Mouse (Mus musculus): ENCODE measurements around the gene A3galt2. TPM values are rescaled to one million over a fixed set of nuclear protein-coding genes. Genes with fewer than 3 reads are reported as not detected.

Gene A3galt2
- polyA plus RNA-seq (2015; fragmentation: Nextera tagmentation; extraction: Ambion mirVana) = 0.10 TPM in 2 replicates

DNA sequence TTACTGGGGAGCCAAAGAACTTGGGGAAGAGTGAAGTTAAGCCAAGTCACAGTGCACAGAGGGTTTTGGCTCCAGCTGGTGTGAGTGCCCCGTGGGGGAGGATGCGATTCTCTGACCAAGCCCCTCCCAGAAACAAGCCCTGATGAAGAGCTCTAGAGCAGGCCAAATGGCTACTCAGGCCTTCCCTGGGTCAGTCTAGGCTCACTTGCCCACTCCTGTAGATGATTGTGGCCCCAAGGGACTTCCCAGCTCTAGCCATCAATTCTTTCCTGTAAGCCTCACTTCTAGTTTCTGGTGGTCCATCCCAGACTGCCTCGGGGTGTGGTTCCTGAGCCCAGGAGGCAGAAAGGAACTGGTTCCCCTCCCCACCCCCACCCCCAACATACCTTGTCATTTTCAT is at the start of gene A3galt2:
TSS of gene A3galt2 (plus strand) at position 301 of the 400 bp plus-strand sequence.
- H3K27ac ChIP-seq (ENCODE audit: low read length) = no peak within 1 kb of the TSS
- no peaks in the 10 kb centered on the region for H3K4me1 ChIP-seq (ENCODE audit: control insufficient read depth, insufficient read depth, low read length)
- H3K36me3 ChIP-seq (ENCODE audit: control insufficient read depth, insufficient read depth, low read length) = peaks cover 19% of the 10 kb centered on the region
- no peaks in the 10 kb centered on the region for H3K27me3 ChIP-seq (ENCODE audit: control insufficient read depth, insufficient read depth, low read length)
- ATAC-seq (ENCODE audit: insufficient read depth, low FRiP score) = no peak
- no peak within 1 kb of the TSS for H3K4me2 ChIP-seq (ENCODE audit: low read depth, low read length)
- 51% methylated on average over 3 of the region's 3 CpGs for WGBS
- no peak within 1 kb of the TSS for H3K9ac ChIP-seq (ENCODE audit: low read length)
- H3K4me3 ChIP-seq (replicated peaks; ENCODE audit: low read length) = no peak within 1 kb of the TSS
- H3K9me3 ChIP-seq (replicated peaks; ENCODE audit: control insufficient read depth, low read length) = no peaks in the 10 kb centered on the region

DNA sequence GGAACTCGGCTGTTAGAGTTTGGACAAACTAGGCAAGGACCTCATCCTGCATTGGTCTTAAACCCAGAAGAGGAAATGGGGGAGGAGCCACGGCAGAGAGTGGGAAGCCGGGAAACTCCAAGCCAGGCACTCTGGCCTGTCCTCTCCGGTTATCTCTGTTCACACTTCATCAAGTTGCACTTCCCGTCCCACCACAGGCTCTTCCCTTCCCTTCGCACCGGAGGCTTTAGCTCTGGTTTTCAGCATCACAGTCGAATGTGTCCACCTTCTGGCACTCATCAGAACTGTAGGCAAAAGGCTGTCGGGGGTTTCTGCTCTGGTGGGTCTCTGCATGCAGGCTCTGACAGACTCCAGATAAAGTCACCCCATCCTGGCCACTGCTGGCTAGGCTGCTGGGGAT is 48.5 kb upstream of the A3galt2 start:
- Histone ChIP-seq H3K36me3 (ENCODE audit: control insufficient read depth, insufficient read depth, low read length) (no peaks in the 10 kb centered on the region), H3K9ac (ENCODE audit: low read length) (no peak overlapping the region), H3K4me1 (ENCODE audit: control insufficient read depth, insufficient read depth, low read length) (peaks cover 5% of the 10 kb centered on the region; the same call in 1 of the 2 replicates), H3K4me3 (replicated peaks; ENCODE audit: low read length) (no peak overlapping the region), H3K4me2 (ENCODE audit: low read depth, low read length) (no peak overlapping the region), H3K9me3 (replicated peaks; ENCODE audit: control insufficient read depth, low read length) (no peaks in the 10 kb centered on the region), H3K27ac (ENCODE audit: low read length) (no peak overlapping the region), H3K27me3 (ENCODE audit: control insufficient read depth, insufficient read depth, low read length) (no peaks in the 10 kb centered on the region)
- peak; percentile 34; the same call in 1 of the 2 replicates for ATAC-seq (ENCODE audit: insufficient read depth, low FRiP score)
- WGBS = 11% methylated on average over 9 of the region's 9 CpGs

DNA sequence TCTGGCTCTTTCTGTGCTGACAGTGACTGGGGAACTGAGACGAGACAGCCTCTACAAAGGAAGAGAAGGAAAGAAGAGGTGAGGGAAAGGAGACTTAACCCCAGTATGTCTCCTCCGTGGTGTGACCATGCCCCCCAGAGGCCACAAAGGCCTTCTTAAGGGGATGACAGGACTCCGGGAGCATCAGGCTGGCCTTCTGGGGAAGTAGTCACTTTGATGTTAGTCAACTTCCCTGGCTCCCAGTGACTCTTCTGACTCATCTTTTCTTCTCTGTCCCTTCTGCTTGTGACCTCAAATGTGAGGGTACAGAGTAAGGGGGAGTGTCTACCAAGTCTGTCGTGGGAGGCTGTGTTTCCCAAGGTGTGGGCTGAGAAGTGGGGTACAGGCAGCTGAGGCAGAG is 47.8 kb upstream of the A3galt2 start:
- ATAC-seq (ENCODE audit: insufficient read depth, low FRiP score) = no peak
- H3K4me3 ChIP-seq (replicated peaks; ENCODE audit: low read length) = no peak overlapping the region
- H3K9ac ChIP-seq (ENCODE audit: low read length) = no peak overlapping the region
- H3K27ac ChIP-seq (ENCODE audit: low read length) = no peak overlapping the region
- H3K4me2 ChIP-seq (ENCODE audit: low read depth, low read length) = no peak overlapping the region
- no peaks in the 10 kb centered on the region for H3K9me3 ChIP-seq (replicated peaks; ENCODE audit: control insufficient read depth, low read length)
- WGBS = 58% methylated on average over 4 of the region's 4 CpGs
- H3K27me3 ChIP-seq (ENCODE audit: control insufficient read depth, insufficient read depth, low read length) = no peaks in the 10 kb centered on the region
- no peaks in the 10 kb centered on the region for H3K36me3 ChIP-seq (ENCODE audit: control insufficient read depth, insufficient read depth, low read length)
- H3K4me1 ChIP-seq (ENCODE audit: control insufficient read depth, insufficient read depth, low read length) = peaks cover 13% of the 10 kb centered on the region

DNA sequence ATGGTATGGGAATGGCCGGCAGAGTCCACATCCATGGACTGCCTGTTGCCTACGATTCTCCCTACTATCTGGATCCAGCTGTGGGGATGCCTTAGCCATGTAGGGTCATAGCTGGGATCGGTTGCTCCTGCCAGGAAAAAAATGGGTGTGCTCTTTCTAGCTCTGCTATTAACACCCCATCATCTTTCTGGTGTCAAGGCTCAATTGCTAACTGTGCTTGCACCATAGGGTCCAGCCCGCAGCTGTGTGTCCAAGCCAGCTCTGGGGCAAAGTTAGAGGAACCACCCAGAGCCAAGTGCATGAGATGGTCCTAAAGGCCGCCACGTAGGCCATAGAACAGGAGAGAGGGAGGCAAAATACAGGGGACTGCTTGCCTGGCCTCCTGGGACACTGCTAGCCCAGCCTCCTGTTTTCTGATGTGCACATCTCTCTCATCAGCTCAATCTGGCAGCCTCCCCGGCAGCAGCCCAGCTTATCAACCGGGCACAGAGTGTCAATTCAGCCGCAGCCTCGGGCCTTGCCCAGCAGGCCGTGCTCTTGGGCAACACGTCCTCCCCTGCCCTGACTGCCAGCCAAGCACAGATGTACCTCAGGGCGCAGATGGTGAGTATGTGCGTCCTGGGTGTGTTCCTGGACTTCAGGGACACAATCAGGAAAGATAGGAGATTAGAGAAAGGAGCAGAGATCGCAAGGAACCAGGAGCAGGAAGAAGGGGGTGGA is 45.9 kb upstream of the A3galt2 start:
- H3K4me1 ChIP-seq (ENCODE audit: control insufficient read depth, insufficient read depth, low read length) = peaks cover 15% of the 10 kb centered on the region
- H3K27me3 ChIP-seq (ENCODE audit: control insufficient read depth, insufficient read depth, low read length) = no peaks in the 10 kb centered on the region
- H3K4me2 ChIP-seq (ENCODE audit: low read depth, low read length) = no peak overlapping the region
- no peak for ATAC-seq (ENCODE audit: insufficient read depth, low FRiP score)
- H3K9ac ChIP-seq (ENCODE audit: low read length) = no peak overlapping the region
- 81% methylated on average over 15 of the region's 15 CpGs for WGBS
- H3K4me3 ChIP-seq (replicated peaks; ENCODE audit: low read length) = no peak overlapping the region
- no peak overlapping the region for H3K27ac ChIP-seq (ENCODE audit: low read length)
- no peaks in the 10 kb centered on the region for H3K9me3 ChIP-seq (replicated peaks; ENCODE audit: control insufficient read depth, low read length)
- no peaks in the 10 kb centered on the region for H3K36me3 ChIP-seq (ENCODE audit: control insufficient read depth, insufficient read depth, low read length)

DNA sequence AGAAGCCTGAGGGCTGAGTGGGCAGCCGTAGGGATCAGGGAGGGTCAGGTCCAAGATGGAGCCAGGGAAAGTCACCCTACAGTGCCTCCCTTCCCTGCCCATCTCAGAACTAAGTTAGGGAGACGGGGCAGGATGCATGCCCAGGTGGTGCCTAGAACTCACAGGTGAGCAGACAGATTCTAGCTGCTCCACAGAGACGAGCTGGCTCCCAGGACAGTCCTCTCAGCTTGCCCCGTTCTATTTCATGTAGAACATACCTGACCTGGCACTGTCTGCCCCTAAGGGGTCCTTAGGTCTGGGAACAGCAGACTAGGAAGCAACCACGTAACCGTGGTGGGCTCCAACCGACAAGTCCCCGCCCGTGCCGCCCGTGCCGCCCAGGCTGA is 45.4 kb upstream of the A3galt2 start:
- no peaks in the 10 kb centered on the region for H3K27me3 ChIP-seq (ENCODE audit: control insufficient read depth, insufficient read depth, low read length)
- no peak overlapping the region for H3K9ac ChIP-seq (ENCODE audit: low read length)
- no peaks in the 10 kb centered on the region for H3K36me3 ChIP-seq (ENCODE audit: control insufficient read depth, insufficient read depth, low read length)
- H3K27ac ChIP-seq (ENCODE audit: low read length) = no peak overlapping the region
- no peak overlapping the region for H3K4me2 ChIP-seq (ENCODE audit: low read depth, low read length)
- no peaks in the 10 kb centered on the region for H3K9me3 ChIP-seq (replicated peaks; ENCODE audit: control insufficient read depth, low read length)
- H3K4me1 ChIP-seq (ENCODE audit: control insufficient read depth, insufficient read depth, low read length) = peaks cover 20% of the 10 kb centered on the region
- WGBS = 92% methylated on average over 12 of the region's 12 CpGs
- H3K4me3 ChIP-seq (replicated peaks; ENCODE audit: low read length) = no peak overlapping the region
- no peak for ATAC-seq (ENCODE audit: insufficient read depth, low FRiP score)

DNA sequence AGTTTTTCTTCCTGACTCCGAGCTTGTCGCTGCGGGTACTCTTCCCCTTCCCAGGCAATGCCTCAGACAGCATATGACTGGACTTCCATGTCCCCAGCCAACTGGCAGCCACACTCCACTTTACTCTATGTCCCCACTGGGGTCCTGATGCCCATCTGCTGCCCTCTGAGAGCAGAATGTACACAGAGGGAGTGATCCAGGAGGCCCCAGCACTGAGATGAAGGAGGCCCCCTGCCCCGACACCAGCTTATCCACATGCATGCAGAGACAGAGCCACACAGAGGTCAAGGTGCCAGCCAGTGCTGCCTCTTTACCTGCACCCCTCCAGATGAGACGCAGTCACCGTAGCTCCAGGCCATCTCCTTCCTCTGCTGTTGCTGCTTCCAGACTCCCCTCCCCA is 44.9 kb upstream of the A3galt2 start:
- Histone ChIP-seq H3K27me3 (ENCODE audit: control insufficient read depth, insufficient read depth, low read length) (no peaks in the 10 kb centered on the region), H3K4me3 (replicated peaks; ENCODE audit: low read length) (no peak overlapping the region), H3K9me3 (replicated peaks; ENCODE audit: control insufficient read depth, low read length) (no peaks in the 10 kb centered on the region), H3K9ac (ENCODE audit: low read length) (no peak overlapping the region), H3K4me1 (ENCODE audit: control insufficient read depth, insufficient read depth, low read length) (peaks cover 25% of the 10 kb centered on the region), H3K27ac (ENCODE audit: low read length) (no peak overlapping the region), H3K36me3 (ENCODE audit: control insufficient read depth, insufficient read depth, low read length) (no peaks in the 10 kb centered on the region), H3K4me2 (ENCODE audit: low read depth, low read length) (no peak overlapping the region)
- ATAC-seq (ENCODE audit: insufficient read depth, low FRiP score) = no peak
- 87% methylated on average over 6 of the region's 6 CpGs for WGBS

DNA sequence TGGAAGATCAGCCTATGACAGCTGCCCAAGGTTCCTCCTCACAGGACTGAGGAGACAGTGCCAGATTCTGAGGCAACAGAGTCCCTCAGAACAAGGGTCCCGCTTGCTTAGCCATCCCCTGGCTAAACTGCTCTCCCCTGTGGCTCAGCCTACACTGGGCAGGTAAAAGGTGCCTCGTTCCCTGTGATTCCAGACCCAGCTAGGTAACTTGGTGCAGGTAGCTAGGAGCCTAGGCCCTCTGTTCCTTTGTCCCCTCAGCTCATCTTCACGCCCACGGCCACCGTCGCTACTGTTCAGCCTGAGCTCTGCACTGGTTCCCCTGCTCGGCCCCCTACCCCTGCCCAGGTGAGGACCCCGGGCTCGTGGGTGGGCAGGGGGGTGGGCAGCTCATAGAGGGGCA is 44.4 kb upstream of the A3galt2 start:
- no peak for ATAC-seq (ENCODE audit: insufficient read depth, low FRiP score)
- H3K4me1 ChIP-seq (ENCODE audit: control insufficient read depth, insufficient read depth, low read length) = peaks cover 30% of the 10 kb centered on the region
- no peaks in the 10 kb centered on the region for H3K27me3 ChIP-seq (ENCODE audit: control insufficient read depth, insufficient read depth, low read length)
- no peaks in the 10 kb centered on the region for H3K9me3 ChIP-seq (replicated peaks; ENCODE audit: control insufficient read depth, low read length)
- no peaks in the 10 kb centered on the region for H3K36me3 ChIP-seq (ENCODE audit: control insufficient read depth, insufficient read depth, low read length)
- WGBS = 75% methylated on average over 9 of the region's 9 CpGs
- H3K9ac ChIP-seq (ENCODE audit: low read length) = no peak overlapping the region
- no peak overlapping the region for H3K4me3 ChIP-seq (replicated peaks; ENCODE audit: low read length)
- H3K4me2 ChIP-seq (ENCODE audit: low read depth, low read length) = no peak overlapping the region
- no peak overlapping the region for H3K27ac ChIP-seq (ENCODE audit: low read length)

DNA sequence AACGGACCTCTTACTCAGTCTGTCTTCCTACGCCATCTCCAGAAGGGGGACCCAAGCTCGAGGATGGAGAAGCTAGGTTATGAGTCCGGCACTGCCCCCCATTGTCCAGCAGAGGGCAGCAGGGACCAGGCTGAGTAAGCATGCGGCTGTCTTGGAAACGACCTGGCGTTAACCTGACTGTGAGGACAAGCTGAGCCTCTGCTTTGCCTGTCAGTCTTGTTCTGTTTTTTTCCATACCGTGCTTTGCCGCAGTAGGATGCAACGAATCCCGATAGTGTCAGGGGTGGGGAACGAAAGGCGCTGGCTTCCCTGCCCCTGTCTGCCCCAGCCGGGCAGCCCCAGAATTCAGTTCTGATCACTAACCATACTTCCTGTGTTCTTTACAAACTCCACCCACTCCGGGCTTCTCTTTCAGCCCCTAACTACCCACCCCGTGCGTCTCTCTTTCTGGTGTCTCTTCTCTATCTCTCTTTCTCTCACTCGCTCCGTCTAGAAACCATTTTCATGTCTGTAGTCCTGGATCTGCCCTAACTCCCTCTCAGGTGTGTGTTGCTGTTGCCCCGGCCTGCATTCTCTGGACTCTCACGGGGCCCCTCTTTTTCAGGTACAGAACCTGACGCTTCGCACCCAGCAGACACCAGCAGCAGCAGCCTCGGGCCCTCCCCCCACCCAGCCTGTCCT is 43.6 kb upstream of the A3galt2 start:
- Histone ChIP-seq H3K36me3 (ENCODE audit: control insufficient read depth, insufficient read depth, low read length) (no peaks in the 10 kb centered on the region), H3K9me3 (replicated peaks; ENCODE audit: control insufficient read depth, low read length) (no peaks in the 10 kb centered on the region), H3K9ac (ENCODE audit: low read length) (peak overlapping the region; percentile 71), H3K27me3 (ENCODE audit: control insufficient read depth, insufficient read depth, low read length) (no peaks in the 10 kb centered on the region), H3K4me2 (ENCODE audit: low read depth, low read length) (peak overlapping the region; percentile 53), H3K4me3 (replicated peaks; ENCODE audit: low read length) (peak overlapping the region; percentile 30), H3K27ac (ENCODE audit: low read length) (peak overlapping the region; percentile 66), H3K4me1 (ENCODE audit: control insufficient read depth, insufficient read depth, low read length) (peaks cover 38% of the 10 kb centered on the region)
- ATAC-seq (ENCODE audit: insufficient read depth, low FRiP score) = peak; percentile 58; the same call in 1 of the 2 replicates
- 7% methylated on average over 24 of the region's 24 CpGs for WGBS

DNA sequence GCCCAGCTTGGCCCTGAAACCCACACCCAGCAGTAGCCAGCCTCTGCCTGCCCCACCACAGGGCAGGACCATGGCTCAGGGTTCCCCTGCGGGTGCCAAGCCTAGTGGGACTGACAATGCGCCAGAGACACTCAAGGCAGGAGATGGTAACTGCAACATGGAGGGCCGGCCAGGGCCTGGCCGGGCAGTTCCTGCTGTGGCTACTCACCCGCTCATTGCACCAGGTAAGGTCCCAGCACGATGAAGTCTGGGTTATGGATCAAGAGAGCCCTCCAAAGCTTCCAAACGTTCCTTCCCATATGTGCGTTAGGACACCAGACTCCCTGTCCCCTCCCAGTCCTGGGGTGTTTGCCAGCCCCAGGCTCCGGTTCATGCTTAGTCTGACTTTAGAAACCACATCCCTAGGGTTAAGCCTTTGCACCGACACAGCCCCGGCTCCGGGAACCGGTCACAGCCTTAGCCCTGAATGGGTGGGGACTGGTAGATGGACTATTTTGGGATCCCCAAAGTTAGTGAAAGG is 43.0 kb upstream of the A3galt2 start:
- WGBS = 50% methylated on average over 13 of the region's 13 CpGs
- H3K9ac ChIP-seq (ENCODE audit: low read length) = peak overlapping the region; percentile 71
- no peak for ATAC-seq (ENCODE audit: insufficient read depth, low FRiP score)
- H3K4me3 ChIP-seq (replicated peaks; ENCODE audit: low read length) = peak overlapping the region; percentile 30
- H3K4me2 ChIP-seq (ENCODE audit: low read depth, low read length) = peak overlapping the region; percentile 53
- no peaks in the 10 kb centered on the region for H3K27me3 ChIP-seq (ENCODE audit: control insufficient read depth, insufficient read depth, low read length)
- H3K9me3 ChIP-seq (replicated peaks; ENCODE audit: control insufficient read depth, low read length) = no peaks in the 10 kb centered on the region
- H3K27ac ChIP-seq (ENCODE audit: low read length) = peak overlapping the region; percentile 66
- H3K4me1 ChIP-seq (ENCODE audit: control insufficient read depth, insufficient read depth, low read length) = peaks cover 41% of the 10 kb centered on the region
- H3K36me3 ChIP-seq (ENCODE audit: control insufficient read depth, insufficient read depth, low read length) = no peaks in the 10 kb centered on the region
